Mouse (Mus musculus) CH12.LX (cell line): ENCODE data around the gene Nrsn1. TPM values are rescaled to one million over a fixed set of nuclear protein-coding genes. Genes with fewer than 3 reads are reported as not detected.

Experiments
- polyA plus RNA-seq: library from polyadenylated mRNA; unstranded; fragments of >175 nt; gene quantifications from 2 replicates; pipeline ENCODE4 v1.2.1, GENCODE M21; 2012; ENCODE audit warnings: low read depth; ENCODE audit not compliant: insufficient read length
- total RNA-seq, 2 experiments: library from RNA; depleted of rRNA; stranded (reverse); fragments of 300-350 nt in 1 of 2; fragments of >200 nt in 1 of 2; gene quantifications; 2 replicates each; pipeline ENCODE4 v1.2.3; 2012 to 2014

Gene Nrsn1
- total and polyA plus RNA-seq, 3 experiments: not detected

Other genes with a start within 250 kb of the Nrsn1 start
- not detected in 2 replicates for gene Dcdc2a, start 214.5 kb downstream of the Nrsn1 start, total RNA-seq (2012; rRNA removed)
- not detected in 2 replicates for gene Dcdc2a, start 214.5 kb downstream of the Nrsn1 start, total RNA-seq (2014; rRNA removed)
- not detected in 2 replicates for gene Dcdc2a, start 214.5 kb downstream of the Nrsn1 start, polyA plus RNA-seq